Mouse (Mus musculus) ES-E14 (cell line): ENCODE data around the gene Themis2. TPM values are rescaled to one million over a fixed set of nuclear protein-coding genes. Genes with fewer than 3 reads are reported as not detected.
"Not testable (repeated sequence)": the region's sequence is repeated elsewhere in the genome, so short reads cannot be mapped to it uniquely, and the experiment has no call there.

Source experiments
- DNase-seq: peaks from one replicate; pipeline ENCODE4 v3.0.0-alpha.2; 2013; ENCODE audit warnings: low read depth, low spot score
- H3K27ac ChIP-seq: 2 replicates; pipeline ENCODE4 v1.5.1; 2012; ENCODE audit warnings: low read depth, mild to moderate bottlenecking, low read length, moderate library complexity, mixed read lengths; ENCODE audit not compliant: poor library complexity, insufficient read depth, severe bottlenecking
- H3K36me3 ChIP-seq: 2 replicates; pipeline ENCODE4 v1.6.1; 2012; ENCODE audit warnings: mild to moderate bottlenecking, low read length, moderate library complexity, mixed read lengths; ENCODE audit not compliant: control insufficient read depth, poor library complexity, insufficient read depth, severe bottlenecking
- H3K4me1 ChIP-seq, 2 experiments: fragments of 150-350 bp in 1 of 2; sonication (generic) in 1 of 2; 2 replicates each; pipeline ENCODE4 v1.6.1; 2012; ENCODE audit warnings: low read length in 2 of 2, mild to moderate bottlenecking in 1 of 2, mixed read lengths in 1 of 2; ENCODE audit not compliant: control insufficient read depth in 2 of 2, insufficient read depth in 2 of 2, poor library complexity in 1 of 2
- H3K4me3 ChIP-seq, 2 experiments: fragments of 150-350 bp in 1 of 2; sonication (generic) in 1 of 2; 2 replicates each; pipeline ENCODE4 v1.5.1; 2012; ENCODE audit warnings: low read length in 2 of 2, low read depth in 1 of 2, mild to moderate bottlenecking in 1 of 2, mixed read lengths in 1 of 2; ENCODE audit not compliant: insufficient read depth in 1 of 2, poor library complexity in 1 of 2, severe bottlenecking in 1 of 2
- H3K9ac ChIP-seq: 2 replicates; pipeline ENCODE4 v1.6.1; 2012; ENCODE audit warnings: low read depth, mild to moderate bottlenecking, low read length, mixed read lengths; ENCODE audit not compliant: poor library complexity, insufficient read depth, severe bottlenecking
- H3K9me3 ChIP-seq: fragments of 150-350 bp; sonication (generic); 2 replicates; pipeline ENCODE4 v1.6.1; 2012; ENCODE audit warnings: low read depth, mild to moderate bottlenecking, low read length; ENCODE audit not compliant: control insufficient read depth, insufficient read depth
- CHD2 ChIP-seq: IDR thresholded peaks from 2 replicates; pipeline ENCODE4 v1.6.1; 2014; ENCODE audit warnings: mild to moderate bottlenecking, low read depth, low read length, inconsistent platforms
- HCFC1 ChIP-seq: IDR thresholded peaks from 2 replicates; pipeline ENCODE4 v1.6.1; 2012; ENCODE audit warnings: low read length, inconsistent platforms, borderline replicate concordance; ENCODE audit not compliant: insufficient read depth
- MAFK ChIP-seq: IDR thresholded peaks from 2 replicates; pipeline ENCODE4 v1.6.1; 2014; ENCODE audit warnings: mild to moderate bottlenecking, low read depth, low read length, inconsistent platforms; ENCODE audit not compliant: insufficient read depth
- ZC3H11A ChIP-seq: IDR thresholded peaks from 2 replicates; pipeline ENCODE4 v1.6.1; 2012; ENCODE audit warnings: low read depth, mild to moderate bottlenecking, inconsistent platforms, low read length, borderline replicate concordance
- ZNF384 ChIP-seq: IDR thresholded peaks from 2 replicates; pipeline ENCODE4 v1.6.1; 2012; ENCODE audit warnings: low read depth, low read length, inconsistent platforms
- in situ Hi-C, 2 experiments: fragments of 600-800 bp; cut with MboI; formaldehyde crosslinking; loops; one replicate each; pipeline ENCODE4 v1.15.1; 2025; ENCODE audit warnings: low sequenced_read_pairs in 2 of 2, inconsistent platforms in 1 of 2; ENCODE audit not compliant: unreplicated experiment in 2 of 2
- total RNA-seq: library from RNA; depleted of rRNA; stranded (reverse); fragments of 300-350 nt; gene quantifications from 2 replicates; pipeline ENCODE4 v1.2.3, GENCODE M21; 2012

The Themis2 gene
- total RNA-seq, 1 experiment: 1.1 TPM

DNA sequence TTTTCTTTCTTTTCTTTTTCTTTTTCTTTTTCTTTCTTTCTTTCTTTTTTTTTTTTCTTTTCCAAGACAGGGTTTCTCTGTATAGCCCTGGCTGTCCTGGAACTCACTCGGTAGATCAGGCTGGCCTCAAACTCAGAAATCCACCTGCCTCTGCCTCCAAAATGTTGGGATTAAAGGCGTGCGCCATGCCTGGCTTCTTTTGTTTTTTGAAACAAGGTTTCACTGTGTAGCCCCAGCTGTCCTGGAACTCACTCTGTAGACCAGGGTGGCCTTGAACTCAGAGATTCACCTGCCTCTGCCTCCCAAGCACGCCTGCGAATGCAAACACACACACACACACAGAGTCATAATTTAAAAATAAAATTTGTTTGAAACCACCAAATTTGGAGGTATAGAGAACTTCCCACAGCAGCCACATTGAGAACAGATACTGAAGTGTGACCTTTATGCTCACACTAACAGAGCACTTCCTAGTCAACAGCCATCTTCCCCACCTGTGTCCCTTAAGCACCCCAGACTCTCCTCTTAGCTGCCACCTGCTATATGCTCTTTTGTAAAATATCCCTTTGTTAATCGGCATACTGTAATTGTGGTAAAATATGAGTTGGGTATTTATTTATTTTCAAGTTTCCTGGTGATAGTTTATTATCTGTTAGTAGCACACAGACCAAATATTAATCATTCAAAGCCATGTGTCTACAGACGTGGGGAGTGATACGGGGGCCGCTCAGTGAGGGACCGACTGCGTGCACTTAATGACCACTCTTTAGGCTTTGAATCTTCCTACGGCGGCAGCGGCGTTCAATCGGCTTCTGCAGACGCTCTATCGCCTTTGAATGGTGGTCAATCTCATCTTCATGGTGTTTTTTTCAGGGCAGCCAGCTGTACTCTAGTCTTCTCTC lies 5.2 kb upstream of the Themis2 start:
- Histone ChIP-seq H3K4me3 (peak overlapping the region; percentile 23 to 64), H3K9me3 (no peaks in the 10 kb centered on the region), H3K36me3 (no peaks in the 10 kb centered on the region), H3K9ac (peak overlapping the region; percentile 64; the same call in 1 of the 2 replicates), H3K27ac (no peak overlapping the region; the same call in 1 of the 2 replicates), H3K4me1 (peaks cover 4 to 9% of the 10 kb centered on the region in 2 experiments; a peak in 2 of 4 replicates)
- in situ Hi-C loops: no loop called here
- TF ChIP-seq HCFC1 (no peak), CHD2 (no peak)
- no peak for DNase-seq

DNA sequence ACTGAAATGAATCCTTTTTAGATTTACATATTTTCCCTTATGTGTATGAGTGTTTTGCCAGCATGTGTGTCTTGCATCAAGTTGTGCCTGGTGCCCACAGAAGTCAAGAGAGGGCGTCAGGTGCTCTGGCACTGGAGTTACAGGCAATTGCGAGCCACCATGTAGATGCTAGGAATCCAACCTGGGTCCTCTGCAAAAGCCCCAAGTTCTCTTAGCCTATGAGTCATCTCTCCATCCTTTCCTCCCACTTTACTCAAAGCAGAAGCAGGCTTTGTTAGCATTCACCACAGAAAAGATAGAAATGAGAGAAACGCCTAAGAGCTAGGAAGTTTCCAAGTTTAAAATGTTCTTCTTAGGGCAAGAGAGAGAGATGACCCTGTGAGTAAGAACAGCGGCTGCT lies 3.7 kb upstream of the Themis2 start:
- H3K9me3 ChIP-seq: no peaks in the 10 kb centered on the region
- DNase-seq: no peak
- TF ChIP-seq HCFC1 (no peak), ZC3H11A (no peak), CHD2 (no peak), MAFK (no peak), ZNF384 (no peak)

DNA sequence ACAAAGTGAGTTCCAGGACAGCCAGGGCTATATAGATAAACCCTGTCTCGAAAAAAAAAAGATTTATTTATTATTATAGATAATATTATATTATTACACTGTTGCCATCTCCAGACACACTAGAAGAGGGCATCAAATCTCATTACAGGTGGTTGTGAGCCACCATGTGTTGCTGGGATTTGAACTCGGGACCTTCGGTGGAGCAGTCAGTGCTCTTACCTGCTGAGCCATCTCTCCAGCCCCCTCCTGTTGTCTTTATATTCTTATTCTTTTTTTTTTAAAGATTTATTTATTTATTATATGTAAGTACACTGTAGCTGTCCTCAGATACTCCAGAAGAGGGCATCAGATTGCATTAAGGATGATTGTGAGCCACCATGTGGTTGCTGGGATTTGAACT lies 2.5 kb upstream of the Themis2 start:
- in situ Hi-C loops, H3K9ac ChIP-seq, H3K4me3 ChIP-seq, DNase-seq, H3K4me1 ChIP-seq, H3K36me3 ChIP-seq, H3K27ac ChIP-seq, H3K9me3 ChIP-seq: not testable (repeated sequence)

More for the DNA sequence above, 3.7 kb upstream of the Themis2 start:
- no peak overlapping the region for H3K27ac ChIP-seq
- no peak overlapping the region for H3K4me3 ChIP-seq
- H3K9ac ChIP-seq: no peak overlapping the region
- in situ Hi-C loops: no loop called here
- H3K36me3 ChIP-seq: no peaks in the 10 kb centered on the region
- peaks cover 1 to 6% of the 10 kb centered on the region in 2 experiments; a peak in 2 of 4 replicates for H3K4me1 ChIP-seq

DNA sequence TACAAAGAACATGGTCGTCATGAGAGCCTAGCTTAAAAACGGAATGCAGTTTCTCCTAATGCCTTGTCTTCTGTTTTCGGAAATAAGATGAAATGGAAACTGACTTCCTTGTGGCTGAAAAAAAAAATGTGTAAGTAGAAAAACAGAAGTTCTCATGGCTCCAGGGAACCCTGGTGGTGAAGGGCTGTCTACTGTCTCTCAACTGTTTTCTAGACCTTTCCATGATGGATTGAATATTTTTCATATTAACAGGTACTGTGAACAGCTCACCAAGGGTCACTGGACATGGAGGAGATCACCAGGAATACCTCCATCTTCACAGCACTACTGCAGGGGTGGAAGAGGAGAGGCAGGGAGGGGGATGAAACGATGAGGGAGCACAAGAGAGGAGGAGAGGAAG lies 1.8 kb upstream of the Themis2 start:
- no peak overlapping the region for H3K27ac ChIP-seq
- H3K9me3 ChIP-seq: no peaks in the 10 kb centered on the region
- peaks cover 1 to 3% of the 10 kb centered on the region in 2 experiments; a peak in 2 of 4 replicates for H3K4me1 ChIP-seq
- H3K9ac ChIP-seq: no peak overlapping the region
- no peak overlapping the region for H3K4me3 ChIP-seq
- in situ Hi-C loops: no loop called here
- no peaks in the 10 kb centered on the region for H3K36me3 ChIP-seq
- no peak for DNase-seq
- TF ChIP-seq CHD2 (no peak), ZNF384 (no peak), ZC3H11A (no peak), HCFC1 (no peak), MAFK (no peak)

DNA sequence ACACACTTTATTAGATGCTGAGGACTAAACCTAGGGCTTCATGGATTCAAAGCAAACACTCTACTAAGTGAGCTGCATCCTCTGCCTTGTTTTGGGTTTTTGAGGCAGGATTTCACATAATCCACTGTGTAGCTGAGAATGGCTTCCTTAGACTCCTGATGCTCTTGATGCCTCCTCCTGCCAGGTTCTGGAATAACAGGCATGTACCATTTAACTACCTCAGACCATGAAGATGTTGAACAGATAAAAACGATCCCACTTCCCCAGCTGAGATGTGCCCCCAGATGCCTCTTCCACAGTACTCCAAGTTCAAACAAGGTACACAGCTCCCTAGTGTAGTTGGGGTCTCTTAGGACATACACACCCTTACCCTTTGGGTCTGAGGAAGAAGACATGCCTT lies 1.3 kb upstream of the Themis2 start:
- peaks cover 1 to 2% of the 10 kb centered on the region in 2 experiments; a peak in 2 of 4 replicates for H3K4me1 ChIP-seq
- no peak overlapping the region for H3K27ac ChIP-seq
- no peak for DNase-seq
- no peaks in the 10 kb centered on the region for H3K36me3 ChIP-seq
- in situ Hi-C loops: no loop called here
- H3K9ac ChIP-seq: no peak overlapping the region
- no peak for TF ChIP-seq ZNF384
- TF ChIP-seq HCFC1: no peak
- TF ChIP-seq ZC3H11A: no peak
- TF ChIP-seq CHD2: no peak
- TF ChIP-seq MAFK: no peak
- no peak overlapping the region for H3K4me3 ChIP-seq
- H3K9me3 ChIP-seq: no peaks in the 10 kb centered on the region
